Mouse (Mus musculus): Measurements from ENCODE around the gene Atp5d.

Gene Atp5d

DNA sequence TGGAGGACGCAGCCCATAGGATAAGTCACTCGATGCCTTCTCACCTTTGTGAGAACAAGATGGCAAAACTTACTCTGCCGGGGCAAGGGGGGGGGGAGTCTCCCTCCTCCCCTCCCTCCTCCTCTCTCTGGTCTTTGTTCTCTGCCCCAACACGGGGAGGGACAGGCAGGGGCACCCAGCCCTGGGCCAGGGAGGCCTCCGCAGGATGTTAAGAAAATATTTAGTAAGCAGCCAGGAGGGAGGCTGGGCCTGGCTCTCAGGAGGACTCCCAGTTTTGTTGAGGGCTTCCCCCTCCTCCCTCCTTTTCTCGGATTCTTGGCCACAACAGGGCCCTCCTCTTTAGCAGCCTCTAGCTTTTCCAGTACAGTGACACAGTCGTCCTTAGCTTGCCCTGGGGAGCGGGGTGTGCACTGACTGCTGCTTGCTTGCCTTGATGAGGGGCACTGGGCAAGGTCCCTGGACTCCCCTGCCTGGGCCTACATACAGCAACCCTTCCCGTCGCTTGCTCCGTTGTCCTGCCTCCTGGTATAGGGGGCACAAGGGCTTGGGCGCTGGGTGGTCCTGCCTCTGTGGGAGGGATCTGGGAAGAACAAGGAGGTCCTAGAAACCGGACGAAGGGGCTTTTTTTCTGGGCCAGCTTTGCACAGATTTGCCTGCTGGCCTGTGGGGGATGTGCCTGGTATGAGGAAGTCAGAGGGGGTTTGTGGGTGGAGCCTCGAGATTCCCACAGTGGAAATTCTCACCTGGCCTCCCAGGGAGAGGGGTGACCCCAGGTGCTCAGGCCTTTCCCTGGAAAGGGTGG lies 13.8 kb downstream of the Atp5d start:
- DNase-seq (ENCODE audit: low spot score in 2 of 2) = peak; percentile 78 to 85

DNA sequence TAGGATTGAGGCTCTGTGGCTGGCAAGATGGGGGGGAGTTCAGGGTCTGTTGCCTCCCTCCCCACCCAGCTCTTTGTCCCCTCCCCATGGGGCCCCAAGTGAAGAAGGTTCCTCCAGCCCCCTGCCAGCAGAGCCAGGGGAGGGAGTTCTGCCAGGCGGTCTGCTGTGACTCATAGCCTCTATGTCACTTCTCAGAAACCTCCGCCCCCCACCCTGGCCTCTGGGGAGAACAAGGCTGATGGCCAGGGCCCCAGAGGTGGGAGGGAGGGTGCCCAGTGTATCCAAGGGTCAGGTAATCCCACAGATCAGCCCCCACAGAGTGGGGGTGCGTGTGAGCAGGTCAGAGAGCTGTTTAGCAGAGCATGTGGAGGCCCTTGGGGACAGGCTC lies 14.4 kb downstream of the Atp5d start:
- DNase-seq (ENCODE audit: low spot score in 2 of 2) = peak in 1 of 2 experiments; percentile 60

DNA sequence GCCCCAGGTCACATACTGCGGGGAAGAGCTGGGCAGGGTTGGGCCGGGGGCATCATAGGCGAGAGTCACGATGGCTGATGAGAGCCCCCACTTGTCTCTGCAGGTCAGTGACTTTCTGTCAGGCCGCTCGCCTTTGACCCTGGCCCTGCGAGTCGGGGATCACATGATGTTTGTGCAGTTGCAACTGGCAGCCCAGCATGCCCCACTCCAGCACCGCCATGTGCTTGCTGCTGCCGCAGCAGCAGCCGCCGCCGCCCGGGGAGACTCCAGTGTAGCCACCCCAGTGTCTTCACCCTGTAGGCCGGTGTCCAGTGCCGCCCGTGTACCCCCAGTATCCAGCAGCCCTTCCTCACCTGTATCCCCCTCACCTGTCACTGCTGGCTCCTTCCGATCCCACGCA lies 15.3 kb downstream of the Atp5d start:
- no peak for DNase-seq (ENCODE audit: low spot score in 2 of 2)

DNA sequence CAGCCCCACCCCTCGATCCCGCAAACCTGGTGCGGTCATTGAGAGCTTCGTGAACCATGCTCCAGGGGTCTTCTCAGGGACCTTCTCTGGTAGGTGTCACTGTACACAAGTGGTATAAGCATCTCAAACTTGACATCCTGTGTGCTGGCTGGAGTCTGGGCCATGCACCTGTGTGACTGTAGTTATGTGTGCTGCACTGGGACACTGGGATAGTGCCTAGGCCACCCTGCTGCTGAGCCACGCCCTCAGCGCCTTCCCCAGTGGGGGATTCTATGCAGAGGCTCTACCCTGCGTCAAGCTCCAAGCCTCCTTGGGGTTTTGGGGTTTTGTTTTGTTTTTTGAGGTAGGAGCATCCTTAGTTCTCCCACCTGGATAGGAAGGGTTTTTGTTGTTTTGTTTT lies 16.0 kb downstream of the Atp5d start:
- DNase-seq (ENCODE audit: low spot score in 2 of 2) = no peak

DNA sequence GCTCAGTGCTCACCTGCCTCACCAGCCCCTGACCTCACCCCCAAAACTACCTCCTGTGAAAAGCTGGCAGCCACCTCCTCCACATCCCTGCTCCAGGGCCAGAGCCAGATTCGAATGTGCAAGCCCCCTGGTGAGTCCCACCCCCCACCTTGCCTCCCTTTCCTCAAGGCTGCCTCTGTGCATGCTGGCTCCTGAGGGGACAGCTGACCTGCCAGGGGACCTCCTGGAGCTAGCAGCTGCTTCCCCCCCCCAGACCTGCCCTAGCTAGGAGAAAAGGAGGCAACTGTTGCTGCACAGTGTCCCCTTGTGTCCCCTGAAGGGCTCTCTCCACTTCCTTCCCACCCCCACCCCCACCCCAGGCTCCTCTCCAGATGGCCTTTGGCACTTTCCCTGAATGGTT lies 16.8 kb downstream of the Atp5d start:
- DNase-seq (ENCODE audit: low spot score in 2 of 2) = no peak

DNA sequence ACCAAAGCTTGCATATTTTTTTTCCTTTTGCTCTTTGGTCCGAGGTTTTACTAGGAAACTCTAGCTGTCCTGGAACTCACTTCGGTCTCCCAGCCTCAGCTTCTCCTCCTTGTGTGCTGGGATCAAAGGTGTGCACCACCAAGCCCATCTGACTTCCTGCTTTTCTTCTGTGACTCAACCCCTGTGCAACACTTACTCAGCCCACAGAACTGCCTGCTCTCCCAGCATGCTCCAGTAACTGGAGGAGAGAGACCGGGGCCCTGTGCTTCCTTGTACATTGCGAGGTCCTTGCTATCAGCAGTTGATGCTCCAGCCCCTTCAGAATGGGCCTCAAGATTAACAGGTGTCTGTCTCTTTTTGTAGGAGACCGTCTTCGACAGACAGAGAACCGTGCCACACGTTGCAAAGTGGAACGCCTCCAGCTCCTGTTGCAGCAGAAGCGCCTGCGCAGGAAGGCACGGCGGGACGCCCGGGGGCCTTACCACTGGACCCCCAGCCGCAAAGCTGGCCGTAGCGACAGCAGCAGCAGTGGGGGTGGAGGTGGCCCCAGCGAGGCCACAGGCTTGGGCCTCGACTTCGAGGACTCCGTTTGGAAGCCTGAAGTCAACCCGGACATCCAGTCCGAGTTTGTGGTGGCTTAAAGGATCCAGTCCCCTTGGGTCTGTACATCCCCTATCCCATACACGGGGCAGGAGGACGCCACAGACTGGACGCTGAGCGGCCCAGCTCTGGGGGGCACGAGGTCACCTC lies 17.7 kb downstream of the Atp5d start:
- DNase-seq (ENCODE audit: low spot score in 2 of 2) = no peak

DNA sequence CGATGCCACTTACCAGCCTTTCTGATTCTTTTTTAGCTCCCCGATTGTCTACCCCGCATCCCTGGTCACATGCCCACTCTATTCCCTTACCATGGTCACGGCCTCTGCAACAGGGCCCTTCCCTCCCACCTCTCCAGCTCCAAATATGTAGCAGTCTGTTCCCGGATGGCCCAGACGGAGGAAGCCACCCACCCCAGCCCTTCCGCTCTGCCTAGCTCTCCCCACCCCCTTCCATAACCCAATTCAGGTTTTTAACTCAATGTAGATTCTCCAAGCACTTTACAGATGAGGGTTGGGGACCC lies 18.3 kb downstream of the Atp5d start:
- peak in 1 of 2 experiments; percentile 82 for DNase-seq (ENCODE audit: low spot score in 2 of 2)

DNA sequence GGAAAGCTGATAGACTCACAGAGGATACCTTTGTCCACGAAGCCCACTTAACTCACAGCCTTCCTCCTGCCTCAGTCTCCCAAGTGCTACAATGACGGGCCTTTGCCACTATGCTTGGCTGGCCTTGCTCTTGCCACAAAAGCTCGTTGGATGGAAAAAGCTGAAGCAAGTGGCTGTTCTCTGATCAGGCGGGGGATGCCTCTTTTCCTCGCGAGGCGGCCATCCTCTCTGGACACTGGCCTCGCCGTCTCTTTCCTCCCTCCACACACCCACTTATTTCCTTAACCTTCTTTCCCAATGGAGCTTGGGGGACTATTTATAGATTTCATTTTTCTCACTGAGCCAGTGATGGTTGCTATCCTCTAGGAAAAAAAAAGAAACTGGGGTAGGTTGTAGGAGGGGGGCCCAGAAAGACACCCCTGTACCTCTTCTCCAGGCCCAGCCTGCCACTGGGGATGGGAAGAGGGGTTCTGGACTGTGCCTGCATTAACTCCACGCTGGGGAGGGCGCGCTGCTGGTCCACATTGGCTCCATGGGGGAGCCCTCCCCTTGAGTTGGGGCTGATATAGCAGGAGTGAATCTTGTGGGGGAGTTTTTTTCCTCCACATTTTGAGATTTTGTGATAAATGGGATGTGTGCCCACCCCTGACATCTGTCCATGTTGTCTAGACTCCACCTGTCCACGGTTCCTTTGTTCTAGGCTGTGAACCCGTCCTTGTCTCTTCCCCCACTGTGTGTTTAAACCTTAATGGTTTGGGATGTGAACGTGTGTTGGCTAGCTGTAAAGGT lies 18.9 kb downstream of the Atp5d start:
- no peak for DNase-seq (ENCODE audit: low spot score in 2 of 2)

DNA sequence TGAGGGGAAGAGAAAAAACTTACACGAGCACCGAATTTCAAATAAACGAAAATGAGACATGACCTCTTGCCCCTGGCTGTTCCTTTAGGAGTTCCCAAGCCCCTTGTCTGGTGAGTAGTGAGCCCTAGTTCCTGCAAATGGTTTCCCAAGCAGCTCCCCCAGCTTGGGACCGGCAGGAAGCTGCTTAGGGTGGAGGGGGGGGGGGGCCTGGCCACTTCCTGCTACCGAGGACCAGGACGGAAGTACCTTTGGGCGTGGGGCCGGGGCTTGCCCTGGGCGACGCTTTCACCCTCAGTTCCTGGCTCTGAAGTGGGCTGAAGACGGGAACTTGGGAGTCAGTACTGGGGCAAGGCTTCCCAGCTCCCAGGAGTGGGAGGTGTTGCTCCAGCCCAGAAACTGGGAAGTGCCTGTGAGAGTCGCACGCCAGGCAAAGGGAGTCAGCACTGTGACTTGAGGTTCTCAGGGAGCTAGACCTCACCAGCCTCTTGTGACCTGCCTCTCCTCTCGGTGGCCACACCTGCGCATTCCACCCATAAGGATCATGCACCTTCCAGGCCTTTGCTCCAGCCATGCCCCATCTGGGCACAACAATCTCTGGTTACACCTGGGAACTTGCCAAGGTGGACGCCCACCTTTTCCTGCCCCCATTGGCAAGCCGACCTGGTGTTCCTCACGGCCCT lies 20.0 kb downstream of the Atp5d start:
- peak; percentile 85 to 88 for DNase-seq (ENCODE audit: low spot score in 2 of 2)

DNA sequence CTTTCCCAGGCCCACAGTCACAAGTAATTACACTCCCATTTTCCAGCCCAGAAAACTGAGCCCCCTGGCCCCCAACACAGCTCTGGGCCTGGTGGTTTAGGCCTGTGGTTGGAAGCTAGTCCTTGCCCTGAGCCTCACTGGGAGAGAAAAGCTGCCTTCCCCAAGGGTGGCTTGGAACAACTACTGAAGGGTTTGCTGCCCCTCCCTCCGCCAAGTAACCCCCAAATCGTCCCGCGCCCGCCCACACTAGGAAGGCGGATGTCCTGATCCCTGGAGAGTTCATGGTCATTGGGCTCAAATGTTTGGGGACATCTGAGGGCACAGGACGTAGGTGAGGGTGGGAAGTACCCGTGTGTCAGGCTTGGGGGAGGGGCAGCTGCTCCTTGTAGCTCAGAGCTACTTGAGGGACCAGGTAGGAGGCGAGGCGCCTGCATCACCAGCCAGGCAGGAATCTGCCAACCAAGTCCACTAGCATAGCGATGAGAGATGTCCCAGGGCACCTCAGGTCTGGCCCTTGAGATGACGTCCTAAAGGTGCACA lies 20.7 kb downstream of the Atp5d start:
- peak; percentile 66 to 76 for DNase-seq (ENCODE audit: low spot score in 2 of 2)

DNA sequence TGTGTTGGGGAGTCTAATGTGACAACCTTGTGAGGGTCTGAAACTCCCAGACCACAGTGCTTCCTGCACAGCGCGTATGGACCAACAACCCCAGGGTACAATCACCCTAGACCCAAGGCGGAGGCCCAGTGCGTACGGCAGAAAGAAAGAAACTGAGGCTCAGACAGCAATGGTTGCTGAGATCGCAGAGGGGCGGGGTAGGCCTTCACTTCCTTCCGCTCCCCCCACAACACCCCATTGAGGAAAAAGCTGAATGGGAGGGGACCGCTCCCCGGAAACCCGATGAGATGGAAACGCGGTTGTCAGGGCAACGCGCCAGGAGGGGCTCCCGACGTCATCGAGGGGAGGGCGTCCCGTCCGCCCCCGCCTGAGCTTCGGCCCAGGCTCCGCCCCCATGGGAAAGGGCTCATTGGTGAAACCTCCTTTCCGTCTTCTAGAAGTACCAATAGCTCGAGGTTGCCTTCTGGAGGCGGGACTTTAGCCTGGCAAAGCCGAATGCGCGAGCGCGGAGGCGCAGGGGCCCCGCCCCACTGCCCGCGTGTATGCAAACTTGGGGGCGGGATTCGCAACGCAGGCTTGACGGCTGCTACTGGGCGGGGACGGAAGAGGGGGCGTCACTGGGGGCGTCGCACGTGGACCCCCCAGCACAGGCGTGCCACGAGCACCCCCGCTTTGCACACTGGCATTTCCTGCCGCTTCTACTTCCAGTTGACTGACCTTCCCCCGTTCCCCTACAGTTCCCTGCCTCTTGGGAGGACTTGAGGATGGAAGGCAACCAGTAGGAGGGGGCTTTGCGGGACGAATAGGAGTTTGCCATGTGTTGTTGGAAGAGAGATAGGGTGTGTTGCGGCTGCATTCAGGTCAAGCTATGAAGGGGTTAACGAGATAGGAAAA lies 21.4 kb downstream of the Atp5d start:
- DNase-seq (ENCODE audit: low spot score in 2 of 2) = peak; percentile 99

DNA sequence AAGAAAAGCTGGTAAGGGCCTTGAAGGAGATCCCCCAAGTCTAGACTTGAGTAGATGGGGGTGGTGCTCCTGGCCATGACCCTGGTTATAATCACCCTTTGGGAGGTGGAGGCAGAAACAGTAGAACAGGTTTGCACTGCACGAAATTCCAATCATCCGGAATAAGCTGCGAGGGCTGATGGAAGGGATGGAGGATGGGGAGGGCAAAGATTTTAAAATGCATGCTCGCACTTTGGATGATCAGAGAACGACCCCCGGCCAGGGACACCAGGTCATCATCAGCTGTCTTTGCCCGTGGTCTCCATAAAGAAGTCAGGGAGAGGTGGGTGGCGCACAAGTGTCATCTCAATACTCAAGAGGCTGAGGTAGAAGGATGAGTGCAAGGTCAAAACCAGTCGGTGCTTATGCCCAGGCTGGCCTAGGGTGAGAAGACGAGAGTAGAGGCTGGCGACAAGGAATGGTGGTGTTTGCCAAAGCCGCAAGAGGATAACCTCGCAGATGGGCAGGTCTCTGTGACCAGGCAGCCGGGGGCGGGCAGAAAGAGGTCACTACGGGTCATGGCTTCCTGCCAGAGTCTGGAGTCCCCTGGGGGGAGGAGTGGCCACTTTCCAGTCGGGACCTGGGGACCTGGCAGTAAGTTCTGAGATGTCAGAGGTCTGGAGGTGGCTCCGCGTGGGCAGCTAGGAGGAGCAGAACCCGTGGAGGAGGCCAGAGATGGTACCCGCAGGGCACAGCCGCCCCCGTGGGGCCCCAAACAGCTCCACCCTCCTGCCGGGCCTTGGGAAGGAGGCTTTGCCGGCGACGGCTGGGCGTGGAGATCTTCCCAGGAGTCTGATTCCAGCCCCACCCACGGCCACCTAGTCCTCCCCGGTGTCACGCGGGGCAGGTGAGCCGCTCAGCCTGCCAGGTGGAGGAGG lies 22.3 kb downstream of the Atp5d start:
- DNase-seq (ENCODE audit: low spot score in 2 of 2) = peak; percentile 91 to 93

DNA sequence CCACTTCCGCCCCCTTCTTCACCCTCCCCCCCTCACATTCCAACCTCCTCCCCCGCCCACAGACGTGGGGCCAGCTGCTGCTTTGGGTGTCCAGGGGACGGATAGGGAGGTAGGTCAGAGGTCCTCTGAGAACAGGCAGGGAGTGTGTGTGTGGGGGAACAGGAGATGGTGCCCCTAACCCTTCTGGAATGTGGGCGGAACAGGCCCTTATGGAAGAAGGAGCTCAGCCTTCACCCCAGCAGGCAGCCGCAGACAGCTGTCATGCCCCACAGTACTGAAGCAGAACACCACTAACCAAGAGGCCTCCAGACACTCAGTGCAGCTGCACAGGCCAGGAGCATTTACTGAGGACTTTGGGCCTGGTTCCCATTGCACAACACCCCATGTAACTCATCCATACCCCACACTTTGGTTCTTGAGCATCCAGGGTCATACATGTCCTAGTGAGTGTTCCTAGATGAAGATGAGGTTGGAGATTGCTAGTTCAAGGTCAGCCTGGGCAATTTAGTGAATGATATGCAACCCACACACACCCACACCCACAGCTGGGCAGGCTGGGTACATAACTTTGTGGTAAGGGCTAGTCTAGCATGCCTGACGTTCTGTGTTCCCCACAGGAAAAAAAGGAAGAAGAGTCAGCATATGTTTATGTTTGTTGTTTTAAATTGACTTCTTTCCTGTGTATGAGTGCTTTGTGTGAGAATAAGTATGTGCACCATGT lies 23.2 kb downstream of the Atp5d start:
- peak in 1 of 2 experiments; percentile 69 for DNase-seq (ENCODE audit: low spot score in 2 of 2)

DNA sequence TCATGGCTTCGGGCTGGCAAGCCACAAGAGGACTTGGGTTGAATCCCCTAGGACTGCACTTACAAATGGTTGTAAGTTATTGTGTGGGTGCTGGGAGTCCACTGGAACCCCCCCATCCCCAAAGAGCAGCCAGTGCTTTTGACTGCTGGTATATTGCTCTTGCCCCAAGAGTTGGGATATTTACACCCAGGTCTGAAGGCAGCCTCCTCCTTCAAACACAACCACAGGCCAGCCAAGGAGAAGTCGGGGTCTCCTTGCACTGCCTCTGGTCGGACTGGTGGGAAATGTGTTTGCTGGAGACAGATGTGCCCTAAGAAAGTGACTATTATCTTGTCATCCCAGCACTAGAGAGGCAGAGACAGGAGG lies 23.8 kb downstream of the Atp5d start:
- no peak for DNase-seq (ENCODE audit: low spot score in 2 of 2)

DNA sequence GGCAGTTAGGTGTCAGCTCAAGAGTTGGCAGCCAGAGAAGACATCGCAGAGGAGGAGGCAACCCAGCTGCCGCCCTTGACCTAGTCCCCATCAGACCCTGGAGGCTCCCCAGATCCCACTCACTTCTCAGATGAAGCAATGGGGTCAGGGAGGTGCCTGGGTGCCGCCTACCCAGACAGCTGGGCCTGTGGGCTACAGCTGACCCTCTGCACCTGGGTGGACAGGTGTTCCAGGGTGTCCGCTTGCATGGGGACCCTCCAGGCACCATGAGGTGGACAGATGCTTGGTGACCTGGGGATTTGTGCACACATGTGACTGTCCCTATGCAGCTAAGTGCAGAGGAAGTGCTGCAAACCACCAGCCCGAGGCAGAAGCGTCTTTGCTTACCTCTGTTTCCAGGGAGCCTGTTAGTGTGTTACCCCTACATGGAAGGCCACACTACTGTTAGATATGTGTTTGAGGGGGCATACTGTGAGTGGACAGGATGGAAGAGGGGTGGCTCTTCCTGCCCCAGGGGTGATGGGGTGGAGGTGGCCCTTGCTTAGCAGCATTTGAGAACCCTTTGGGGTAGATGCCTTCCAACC lies 24.4 kb downstream of the Atp5d start:
- DNase-seq (ENCODE audit: low spot score in 2 of 2) = peak in 1 of 2 experiments; percentile 20

DNA sequence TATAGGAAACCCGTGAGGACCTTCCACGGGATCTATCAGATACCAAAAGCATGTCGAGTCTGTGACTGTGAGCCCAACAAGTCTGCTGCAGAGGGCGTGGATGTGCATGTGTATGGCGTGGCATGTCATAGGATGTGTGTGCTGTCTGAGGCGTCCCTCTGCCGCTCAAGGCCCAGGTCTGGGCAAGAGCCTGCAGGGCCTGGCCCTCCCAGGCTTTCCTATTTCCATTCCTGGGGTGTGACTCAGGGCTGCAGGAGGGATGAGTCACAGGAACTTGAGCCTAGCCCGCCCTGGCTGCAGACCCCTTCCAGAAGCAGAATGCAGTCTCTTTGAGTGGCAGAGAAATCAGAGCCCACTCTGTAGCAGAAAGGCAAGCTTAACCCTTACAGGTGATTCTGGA lies 25.3 kb downstream of the Atp5d start:
- peak in 1 of 2 experiments; percentile 65 for DNase-seq (ENCODE audit: low spot score in 2 of 2)

DNA sequence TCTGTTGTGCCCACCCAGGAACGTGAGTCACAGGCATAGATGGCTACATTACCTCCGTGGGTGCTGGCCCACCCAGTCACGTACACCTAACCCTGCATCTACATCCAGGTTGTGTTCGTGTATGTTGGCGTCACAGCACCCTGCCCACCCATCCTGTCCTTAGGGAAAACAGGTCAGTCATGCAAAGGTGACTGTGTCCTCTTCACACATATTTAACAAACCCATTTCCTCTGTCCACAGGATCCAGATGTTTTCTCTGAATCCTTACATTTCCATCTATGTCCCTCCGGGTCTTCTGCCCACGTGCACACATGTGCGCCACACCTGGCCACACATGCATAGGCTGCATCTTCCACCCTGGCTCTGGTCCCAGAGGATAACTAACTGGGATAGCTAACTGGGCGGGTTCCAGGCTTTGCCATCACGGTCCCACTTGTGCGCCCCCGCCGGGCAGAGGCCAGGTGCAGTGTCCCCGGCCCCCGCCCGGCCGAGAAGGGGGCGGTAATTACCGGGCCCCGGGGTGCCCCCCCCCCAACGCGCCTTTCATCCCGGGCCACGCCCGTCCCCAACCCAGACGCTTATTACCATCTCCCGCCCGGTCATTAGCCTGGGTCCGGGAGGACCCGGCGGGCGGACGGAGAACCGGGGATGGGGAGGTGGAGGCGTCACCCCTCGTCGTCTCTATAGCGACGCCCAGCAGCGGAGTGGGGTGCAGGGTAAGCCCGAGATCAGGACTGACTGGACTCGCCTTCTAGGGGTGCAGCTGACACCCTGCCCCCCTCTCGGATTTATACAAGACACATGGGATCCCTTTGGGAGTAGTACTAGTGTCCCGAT lies 25.9 kb downstream of the Atp5d start:
- DNase-seq (ENCODE audit: low spot score in 2 of 2) = peak; percentile 39 to 40

DNA sequence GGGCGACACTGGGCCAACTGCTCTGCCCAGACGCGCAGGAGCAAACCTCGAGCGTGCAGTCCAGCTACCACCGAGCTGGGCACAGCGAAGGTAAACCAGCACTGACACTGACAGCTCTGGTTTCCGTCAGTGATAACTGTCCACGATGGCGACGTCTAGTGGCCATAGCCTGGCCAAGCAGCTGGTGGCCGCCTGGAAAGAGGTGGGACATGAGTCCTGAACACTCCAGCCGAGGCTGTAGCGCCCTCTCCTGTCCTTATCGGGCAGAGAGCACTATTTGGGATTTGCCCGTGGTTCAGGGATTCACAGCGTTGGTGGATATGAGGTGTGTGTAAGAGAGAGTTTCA lies 26.5 kb downstream of the Atp5d start:
- peak; percentile 94 to 98 for DNase-seq (ENCODE audit: low spot score in 2 of 2)

Data from heart, adult 9 months (tissue).